Mouse (Mus musculus) hindbrain, embryonic 15.5 days (tissue): ENCODE measurements around the gene Dhrs3. TPM values are rescaled to one million over a fixed set of nuclear protein-coding genes. Genes with fewer than 3 reads are reported as not detected.
A peak's percentile ranks its signal among the peaks of the same experiment; 100 is the strongest.

Experiments used
- ATAC-seq: fragments of 200-750 bp; cut with Nextera tagmentation; 2 replicates; pipeline ENCODE4 v1.8.0; 2017; ENCODE audit warnings: low read depth, moderate number of reproducible peaks, moderate TSS enrichment; ENCODE audit not compliant: low FRiP score
- H3K27ac ChIP-seq: fragments of 300-500 bp; sonication (generic); replicated peaks from 2 replicates; pipeline ENCODE4 v1.5.1; 2015; ENCODE audit warnings: mild to moderate bottlenecking, inconsistent platforms
- H3K27me3 ChIP-seq: fragments of 300-500 bp; sonication (generic); 2 replicates; pipeline ENCODE4 v1.6.1; 2015; ENCODE audit warnings: control low read depth, inconsistent platforms
- H3K36me3 ChIP-seq: fragments of 300-500 bp; sonication (generic); 2 replicates; pipeline ENCODE4 v1.6.1; 2015; ENCODE audit warnings: control low read depth, inconsistent platforms
- H3K4me1 ChIP-seq: fragments of 300-500 bp; sonication (generic); replicated peaks from 2 replicates; pipeline ENCODE4 v1.6.1; 2015; ENCODE audit warnings: control low read depth, inconsistent platforms
- H3K4me2 ChIP-seq: fragments of 300-500 bp; sonication (generic); 2 replicates; pipeline ENCODE4 v1.6.1; 2015; ENCODE audit warnings: moderate library complexity, mild to moderate bottlenecking, inconsistent platforms
- H3K4me3 ChIP-seq: fragments of 300-500 bp; sonication (generic); 2 replicates; pipeline ENCODE4 v1.5.1; 2015; ENCODE audit warnings: mild to moderate bottlenecking, inconsistent platforms
- H3K9ac ChIP-seq: fragments of 300-500 bp; sonication (generic); 2 replicates; pipeline ENCODE4 v1.6.1; 2015; ENCODE audit warnings: inconsistent platforms
- H3K9me3 ChIP-seq: fragments of 300-500 bp; sonication (generic); 2 replicates; pipeline ENCODE4 v1.6.1; 2016; ENCODE audit warnings: control low read depth, inconsistent platforms
- WGBS: fragments of 180-500 bp; shearing (Covaris S2); methylation state at CpG from one replicate; pipeline ENCODE4 v1.1.7; 2015; 5-methylcytosine and 5-hydroxymethylcytosine counted together
- polyA plus RNA-seq: library from polyadenylated mRNA; unstranded; fragments of >200 nt; fragmentation: Nextera tagmentation; extraction: Ambion mirVana; gene quantifications from 2 replicates; pipeline ENCODE4 v1.2.1, GENCODE M21; 2015

Dhrs3 gene
- polyA plus RNA-seq, 1 experiment from 2014 or later = 59.9 TPM

GRCm38 (mm10) chr4:144889505-144890301 is 2.9 kb upstream of the Dhrs3 start:
- Histone ChIP-seq H3K27ac (no peak overlapping the region), H3K9me3 (no peaks in the 10 kb centered on the region), H3K36me3 (no peaks in the 10 kb centered on the region), H3K27me3 (peaks cover 23% of the 10 kb centered on the region), H3K4me1 (peaks cover 30% of the 10 kb centered on the region), H3K4me3 (no peak overlapping the region), H3K9ac (no peak overlapping the region), H3K4me2 (no peak overlapping the region)
- WGBS = 84% methylated on average over 9 of the region's 9 CpGs
- no peak for ATAC-seq

GRCm38 (mm10) chr4:144890690-144891120 is 1.9 kb upstream of the Dhrs3 start:
- H3K9ac ChIP-seq = no peak overlapping the region
- ATAC-seq = peak; percentile 27
- H3K27me3 ChIP-seq = peaks cover 28% of the 10 kb centered on the region
- H3K4me2 ChIP-seq = no peak overlapping the region
- no peak overlapping the region for H3K4me3 ChIP-seq
- no peaks in the 10 kb centered on the region for H3K9me3 ChIP-seq
- no peaks in the 10 kb centered on the region for H3K36me3 ChIP-seq
- H3K4me1 ChIP-seq = peaks cover 36% of the 10 kb centered on the region
- H3K27ac ChIP-seq = no peak overlapping the region
- WGBS = 12% methylated on average over 7 of the region's 7 CpGs

GRCm38 (mm10) chr4:144891121-144891711 is 1.4 kb upstream of the Dhrs3 start:
- Histone ChIP-seq H3K27me3 (peaks cover 28% of the 10 kb centered on the region), H3K4me3 (no peak overlapping the region), H3K36me3 (no peaks in the 10 kb centered on the region), H3K27ac (no peak overlapping the region), H3K4me2 (peak overlapping the region; percentile 97), H3K9ac (no peak overlapping the region), H3K4me1 (peaks cover 36% of the 10 kb centered on the region), H3K9me3 (no peaks in the 10 kb centered on the region)
- ATAC-seq = no peak
- WGBS = 61% methylated on average over 10 of the region's 10 CpGs

- peak overlapping the region; percentile 45; the same call in 1 of the 2 replicates for H3K9ac ChIP-seq
- H3K36me3 ChIP-seq = no peaks in the 10 kb centered on the region
- H3K27ac ChIP-seq = peak overlapping the region; percentile 70
Observed at GRCm38 (mm10) chr4:144891743-144892132, 889 bp upstream of the Dhrs3 start.

GRCm38 (mm10) chr4:144892937-144893272 is 278 bp downstream of the Dhrs3 start:
- Histone ChIP-seq H3K9me3 (no peaks in the 10 kb centered on the region), H3K4me2 (peak overlapping the region; percentile 97), H3K9ac (peak overlapping the region; percentile 45), H3K27ac (peak overlapping the region; percentile 70), H3K36me3 (no peaks in the 10 kb centered on the region), H3K27me3 (peaks cover 28% of the 10 kb centered on the region), H3K4me1 (peaks cover 36% of the 10 kb centered on the region), H3K4me3 (peak overlapping the region; percentile 48)
- WGBS = under 1% methylated on average over 12 of the region's 12 CpGs
- no peak for ATAC-seq

More at GRCm38 (mm10) chr4:144891743-144892132, 889 bp upstream of the Dhrs3 start:
- H3K4me2 ChIP-seq = peak overlapping the region; percentile 97
- WGBS = 13% methylated on average over 5 of the region's 5 CpGs
- H3K4me3 ChIP-seq = peak overlapping the region; percentile 48
- H3K4me1 ChIP-seq = peaks cover 36% of the 10 kb centered on the region
- ATAC-seq = no peak
- peaks cover 28% of the 10 kb centered on the region for H3K27me3 ChIP-seq
- H3K9me3 ChIP-seq = no peaks in the 10 kb centered on the region

GRCm38 (mm10) chr4:144893561-144894486 is 1.2 kb downstream of the Dhrs3 start:
- Histone ChIP-seq H3K27me3 (peaks cover 28% of the 10 kb centered on the region), H3K4me3 (peak overlapping the region; percentile 48), H3K9me3 (no peaks in the 10 kb centered on the region), H3K4me1 (peaks cover 36% of the 10 kb centered on the region), H3K4me2 (peak overlapping the region; percentile 97), H3K9ac (peak overlapping the region; percentile 45), H3K27ac (peak overlapping the region; percentile 70), H3K36me3 (no peaks in the 10 kb centered on the region)
- under 1% methylated on average over 44 of the region's 44 CpGs for WGBS
- ATAC-seq = peak; percentile 10; the same call in 1 of the 2 replicates

GRCm38 (mm10) chr4:144894487-144895210 is 2.0 kb downstream of the Dhrs3 start:
- Histone ChIP-seq H3K27ac (peak overlapping the region; percentile 70), H3K36me3 (no peaks in the 10 kb centered on the region), H3K9me3 (no peaks in the 10 kb centered on the region), H3K4me2 (peak overlapping the region; percentile 97), H3K9ac (peak overlapping the region; percentile 45), H3K27me3 (peaks cover 28% of the 10 kb centered on the region), H3K4me3 (peak overlapping the region; percentile 48), H3K4me1 (peaks cover 36% of the 10 kb centered on the region)
- no peak for ATAC-seq
- 2% methylated on average over 11 of the region's 11 CpGs for WGBS

- H3K9ac ChIP-seq = no peak overlapping the region
- H3K4me1 ChIP-seq = peaks cover 36% of the 10 kb centered on the region
- ATAC-seq = no peak
- WGBS = 40% methylated on average over 2 of the region's 2 CpGs
- peak overlapping the region; percentile 48 for H3K4me3 ChIP-seq
- peak overlapping the region; percentile 70; the same call in 1 of the 2 replicates for H3K27ac ChIP-seq
- H3K9me3 ChIP-seq = no peaks in the 10 kb centered on the region
- H3K27me3 ChIP-seq = peaks cover 28% of the 10 kb centered on the region
- peak overlapping the region; percentile 97 for H3K4me2 ChIP-seq
- no peaks in the 10 kb centered on the region for H3K36me3 ChIP-seq
Observed at GRCm38 (mm10) chr4:144895211-144895590, 2.6 kb downstream of the Dhrs3 start.

GRCm38 (mm10) chr4:144896321-144896720 is 3.7 kb downstream of the Dhrs3 start:
- Histone ChIP-seq H3K4me1 (peaks cover 36% of the 10 kb centered on the region), H3K27me3 (peaks cover 23% of the 10 kb centered on the region), H3K36me3 (no peaks in the 10 kb centered on the region), H3K4me2 (peak overlapping the region; percentile 34), H3K27ac (no peak overlapping the region), H3K9ac (no peak overlapping the region), H3K9me3 (no peaks in the 10 kb centered on the region), H3K4me3 (no peak overlapping the region)
- WGBS = 68% methylated on average over 3 of the region's 3 CpGs
- ATAC-seq = no peak

GRCm38 (mm10) chr4:144898036-144898649 is 5.5 kb downstream of the Dhrs3 start:
- H3K9me3 ChIP-seq = no peaks in the 10 kb centered on the region
- H3K36me3 ChIP-seq = no peaks in the 10 kb centered on the region
- H3K4me1 ChIP-seq = peaks cover 21% of the 10 kb centered on the region
- no peak overlapping the region for H3K4me2 ChIP-seq
- H3K27ac ChIP-seq = no peak overlapping the region
- WGBS = 76% methylated on average over 6 of the region's 6 CpGs
- no peak overlapping the region for H3K4me3 ChIP-seq
- ATAC-seq = no peak
- peaks cover 14% of the 10 kb centered on the region; the same call in 1 of the 2 replicates for H3K27me3 ChIP-seq
- H3K9ac ChIP-seq = no peak overlapping the region

GRCm38 (mm10) chr4:144898737-144899136 is 6.1 kb downstream of the Dhrs3 start:
- Histone ChIP-seq H3K9ac (no peak overlapping the region), H3K9me3 (no peaks in the 10 kb centered on the region), H3K27me3 (peaks cover 14% of the 10 kb centered on the region; the same call in 1 of the 2 replicates), H3K27ac (no peak overlapping the region), H3K36me3 (no peaks in the 10 kb centered on the region), H3K4me1 (peaks cover 15% of the 10 kb centered on the region), H3K4me3 (no peak overlapping the region), H3K4me2 (no peak overlapping the region)
- ATAC-seq = no peak
- 96% methylated on average over 2 of the region's 2 CpGs for WGBS
